Mouse (Mus musculus) liver, postnatal 0 days (tissue): ENCODE data around the gene Rab11a. TPM values are rescaled to one million over a fixed set of nuclear protein-coding genes. Genes with fewer than 3 reads are reported as not detected.

Experiments used
- ATAC-seq: fragments of 200-750 bp; cut with Nextera tagmentation; 2 replicates; pipeline ENCODE4 v1.8.0; 2017; ENCODE audit warnings: mild to moderate bottlenecking, moderate library complexity
- DNase-seq: peaks from one replicate; pipeline ENCODE4 v3.0.0-alpha.2; 2016
- H3K27ac ChIP-seq: fragments of 300-500 bp; sonication (generic); 2 replicates; pipeline ENCODE4 v1.5.1; 2014; ENCODE audit warnings: antibody characterized with exemption, moderate library complexity, mild to moderate bottlenecking, low read depth
- H3K27me3 ChIP-seq: fragments of 300-500 bp; sonication (generic); 2 replicates; pipeline ENCODE4 v1.6.1; 2014; ENCODE audit warnings: low read length, control low read depth, mixed read lengths; ENCODE audit not compliant: insufficient read depth
- H3K36me3 ChIP-seq: fragments of 300-500 bp; sonication (generic); replicated peaks from 2 replicates; pipeline ENCODE4 v1.6.1; 2014; ENCODE audit warnings: mild to moderate bottlenecking, control low read depth, low read length, moderate library complexity, mixed read lengths; ENCODE audit not compliant: insufficient read depth
- H3K4me1 ChIP-seq: fragments of 300-500 bp; sonication (generic); 2 replicates; pipeline ENCODE4 v1.6.1; 2014; ENCODE audit warnings: antibody characterized with exemption, mild to moderate bottlenecking, control low read depth; ENCODE audit not compliant: insufficient read depth
- H3K4me2 ChIP-seq: fragments of 300-500 bp; sonication (generic); 2 replicates; pipeline ENCODE4 v1.6.1; 2014; ENCODE audit warnings: low read depth, mild to moderate bottlenecking, low read length, moderate library complexity, mixed read lengths
- H3K4me3 ChIP-seq: fragments of 300-500 bp; sonication (generic); 2 replicates; pipeline ENCODE4 v1.5.1; 2014; ENCODE audit warnings: low read depth, low read length
- H3K9ac ChIP-seq: fragments of 300-500 bp; sonication (generic); replicated peaks from 2 replicates; pipeline ENCODE4 v1.6.1; 2014; ENCODE audit warnings: mild to moderate bottlenecking, moderate library complexity
- H3K9me3 ChIP-seq: fragments of 300-500 bp; sonication (generic); 2 replicates; pipeline ENCODE4 v1.6.1; 2016; ENCODE audit warnings: mild to moderate bottlenecking, control low read depth, low read length, mixed read lengths
- CTCF ChIP-seq: sonication (generic); IDR thresholded peaks from 2 replicates; pipeline ENCODE4 v1.5.1; 2016; ENCODE audit warnings: antibody characterized with exemption, low read depth
- EP300 ChIP-seq: IDR thresholded peaks from 2 replicates; pipeline ENCODE4 v1.6.1; 2016; ENCODE audit warnings: antibody characterized with exemption, low read depth, mild to moderate bottlenecking
- WGBS: fragments of 180-500 bp; shearing (Covaris S2); extraction: QIAGEN DNeasy Blood & Tissue Kit; methylation state at CpG from one replicate; pipeline ENCODE4 v1.1.7; 2014; ENCODE audit not compliant: insufficient replicate concordance; 5-methylcytosine and 5-hydroxymethylcytosine counted together
- polyA plus RNA-seq: library from polyadenylated mRNA; unstranded; fragments of >200 nt; fragmentation: Nextera tagmentation; extraction: Ambion mirVana; gene quantifications from 2 replicates; pipeline ENCODE4 v1.2.1, GENCODE M21; 2015

Gene Rab11a
- polyA plus RNA-seq, 1 experiment from 2014 or later = 331 TPM

GRCm38 (mm10) chr9:64777441-64777987, 40.0 kb upstream of the Rab11a start:
- H3K27me3 ChIP-seq = no peaks in the 10 kb centered on the region
- no peak for ATAC-seq
- no peaks in the 10 kb centered on the region for H3K9me3 ChIP-seq
- WGBS = 78% methylated on average over 4 of the region's 4 CpGs
- TF ChIP-seq CTCF = no peak
- TF ChIP-seq EP300 = no peak
- no peak overlapping the region for H3K9ac ChIP-seq
- no peak for DNase-seq
- H3K4me2 ChIP-seq = no peak overlapping the region
- H3K27ac ChIP-seq = no peak overlapping the region
- no peaks in the 10 kb centered on the region for H3K36me3 ChIP-seq
- no peak overlapping the region for H3K4me3 ChIP-seq
- H3K4me1 ChIP-seq = peaks cover 24% of the 10 kb centered on the region

DNA sequence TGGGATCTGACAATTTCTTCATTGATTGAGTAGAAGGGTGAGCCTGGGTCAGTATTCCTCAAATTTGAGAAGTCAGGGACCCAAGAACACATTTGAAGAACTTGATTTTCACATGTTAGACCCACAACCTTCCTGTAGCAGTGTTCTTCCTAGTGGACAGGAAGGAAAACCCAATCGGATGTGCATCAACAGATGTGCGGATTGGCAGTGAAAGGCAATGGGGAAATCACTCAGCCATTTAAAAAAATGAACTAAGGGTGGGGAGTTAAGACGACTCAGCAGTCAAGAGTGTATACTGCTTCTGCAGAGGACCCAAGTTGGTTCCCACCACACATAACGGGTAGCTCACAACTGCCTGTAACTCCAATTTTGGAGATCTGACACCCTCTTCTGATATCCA, 37.9 kb upstream of the Rab11a start:
- H3K27ac ChIP-seq = peak overlapping the region; percentile 96
- H3K4me3 ChIP-seq = no peak overlapping the region
- H3K4me1 ChIP-seq = peaks cover 33% of the 10 kb centered on the region
- 45% methylated on average over 4 of the region's 4 CpGs for WGBS
- H3K9me3 ChIP-seq = no peaks in the 10 kb centered on the region
- DNase-seq = no peak
- no peak for ATAC-seq
- no peaks in the 10 kb centered on the region for H3K36me3 ChIP-seq
- H3K9ac ChIP-seq = no peak overlapping the region
- no peak overlapping the region for H3K4me2 ChIP-seq
- TF ChIP-seq EP300 = no peak
- H3K27me3 ChIP-seq = no peaks in the 10 kb centered on the region

DNA sequence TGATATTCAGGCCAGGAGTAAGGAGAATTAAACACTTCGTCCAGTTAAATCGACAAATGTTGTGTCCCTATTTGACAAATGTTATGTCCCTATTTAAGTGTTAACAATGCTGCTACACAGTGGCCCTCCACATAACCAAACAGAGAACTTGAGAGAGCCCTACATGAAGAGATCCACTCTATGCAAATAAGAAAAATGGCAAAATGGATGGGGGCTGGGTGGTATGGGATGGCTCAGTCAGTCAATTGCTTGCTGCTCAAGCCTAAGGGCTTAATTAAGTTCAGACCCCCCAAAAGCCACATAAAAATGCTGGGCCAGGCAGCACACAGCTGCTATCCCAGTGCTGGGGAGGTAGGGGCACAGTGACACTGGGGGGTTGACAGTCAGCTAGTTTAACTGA, 37.3 kb upstream of the Rab11a start:
- no peak overlapping the region for H3K4me3 ChIP-seq
- H3K27ac ChIP-seq = peak overlapping the region; percentile 96
- no peaks in the 10 kb centered on the region for H3K36me3 ChIP-seq
- no peaks in the 10 kb centered on the region for H3K9me3 ChIP-seq
- H3K4me2 ChIP-seq = no peak overlapping the region
- no peaks in the 10 kb centered on the region for H3K27me3 ChIP-seq
- ATAC-seq (peak; percentile 60), DNase-seq (no peak)
- TF ChIP-seq CTCF (no peak), EP300 (no peak)
- peaks cover 28% of the 10 kb centered on the region for H3K4me1 ChIP-seq
- H3K9ac ChIP-seq = no peak overlapping the region
- 66% methylated on average over 2 of the region's 2 CpGs for WGBS

- WGBS = 51% methylated on average over 5 of the region's 5 CpGs
- peak; percentile 87 for ATAC-seq
- Histone ChIP-seq H3K27ac (peak overlapping the region; percentile 96), H3K9ac (peak overlapping the region; percentile 50), H3K4me2 (peak overlapping the region; percentile 31; the same call in 1 of the 2 replicates), H3K27me3 (no peaks in the 10 kb centered on the region), H3K9me3 (no peaks in the 10 kb centered on the region), H3K4me3 (no peak overlapping the region), H3K36me3 (no peaks in the 10 kb centered on the region), H3K4me1 (peaks cover 26% of the 10 kb centered on the region)
- TF ChIP-seq CTCF (no peak), EP300 (peak; percentile 27; the same call in 1 of the 2 replicates)
- peak; percentile 62 for DNase-seq
Observed at GRCm38 (mm10) chr9:64774411-64774811, 36.9 kb upstream of the Rab11a start.

- 57% methylated on average over 4 of the region's 4 CpGs for WGBS
- ATAC-seq = no peak
- Histone ChIP-seq H3K9me3 (no peaks in the 10 kb centered on the region), H3K4me3 (no peak overlapping the region), H3K9ac (no peak overlapping the region), H3K27me3 (no peaks in the 10 kb centered on the region), H3K36me3 (no peaks in the 10 kb centered on the region), H3K4me1 (peaks cover 26% of the 10 kb centered on the region), H3K27ac (peak overlapping the region; percentile 96), H3K4me2 (no peak overlapping the region)
- DNase-seq = no peak
- TF ChIP-seq CTCF = peak; percentile 38
- no peak for TF ChIP-seq EP300
Observed at GRCm38 (mm10) chr9:64773936-64774335, 36.4 kb upstream of the Rab11a start.

DNA sequence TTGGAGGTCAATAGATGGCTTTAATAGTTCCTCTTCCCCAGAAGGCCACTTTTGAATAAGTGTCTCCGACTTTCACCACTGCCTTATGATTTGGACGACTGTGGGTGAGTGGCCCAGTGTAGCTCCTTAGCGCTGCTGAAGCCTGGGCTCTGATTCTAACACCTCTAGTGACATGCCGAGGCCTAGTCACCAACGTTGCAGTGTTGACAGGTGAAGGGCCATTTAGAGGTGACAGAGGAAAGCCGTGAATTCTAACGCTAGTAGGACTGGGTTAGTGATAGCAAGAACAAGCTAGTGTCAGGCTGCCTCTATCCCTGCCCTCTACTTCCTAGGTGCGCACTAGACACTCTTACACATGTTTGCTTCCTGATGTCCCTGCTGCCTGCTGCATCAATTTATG, 35.7 kb upstream of the Rab11a start:
- DNase-seq = no peak

GRCm38 (mm10) chr9:64771236-64771635, 33.7 kb upstream of the Rab11a start:
- Histone ChIP-seq H3K9me3 (no peaks in the 10 kb centered on the region), H3K4me1 (peaks cover 25% of the 10 kb centered on the region), H3K9ac (no peak overlapping the region), H3K27ac (peak overlapping the region; percentile 61), H3K36me3 (no peaks in the 10 kb centered on the region), H3K4me3 (no peak overlapping the region), H3K4me2 (no peak overlapping the region), H3K27me3 (no peaks in the 10 kb centered on the region)
- TF ChIP-seq CTCF (no peak), EP300 (no peak)
- ATAC-seq = peak; percentile 63
- DNase-seq = peak; percentile 74
- WGBS = 13% methylated on average over 5 of the region's 5 CpGs

More for the DNA sequence above, 35.7 kb upstream of the Rab11a start:
- H3K27ac ChIP-seq = no peak overlapping the region
- 79% methylated on average over 8 of the region's 8 CpGs for WGBS
- no peaks in the 10 kb centered on the region for H3K27me3 ChIP-seq
- TF ChIP-seq CTCF (no peak), EP300 (no peak)
- ATAC-seq = no peak
- no peaks in the 10 kb centered on the region for H3K36me3 ChIP-seq
- peaks cover 26% of the 10 kb centered on the region for H3K4me1 ChIP-seq
- no peak overlapping the region for H3K4me2 ChIP-seq
- no peak overlapping the region for H3K9ac ChIP-seq
- no peak overlapping the region for H3K4me3 ChIP-seq
- no peaks in the 10 kb centered on the region for H3K9me3 ChIP-seq
